Mouse (Mus musculus): ENCODE measurements around the gene Isoc2b. TPM values are rescaled to one million over a fixed set of nuclear protein-coding genes. Genes with fewer than 3 reads are reported as not detected.

Isoc2b gene
- polyA plus RNA-seq, 1 experiment from 2014 or later: 2.6 TPM

- ATAC-seq (ENCODE audit: low FRiP score) (peak; percentile 70), DNase-seq (ENCODE audit: low spot score, missing footprints) (peak; percentile 91)
- no peak within 1 kb of the TSS for H3K27ac ChIP-seq (ENCODE audit: low read depth, low read length)
- H3K36me3 ChIP-seq (ENCODE audit: control insufficient read depth, insufficient read depth, low read length): no peaks in the 10 kb centered on the region
- H3K9me3 ChIP-seq (ENCODE audit: control insufficient read depth, low read length): no peaks in the 10 kb centered on the region
- peaks cover 20% of the 10 kb centered on the region for H3K4me1 ChIP-seq (ENCODE audit: control insufficient read depth, insufficient read depth, low read length)
- H3K4me2 ChIP-seq: peak within 1 kb of the TSS; percentile 94
- peak within 1 kb of the TSS; percentile 45 for H3K4me3 ChIP-seq (ENCODE audit: low read depth, low read length)
- H3K9ac ChIP-seq (ENCODE audit: low read length): peak within 1 kb of the TSS; percentile 56
- WGBS: under 1% methylated on average over 41 of the region's 41 CpGs
- H3K27me3 ChIP-seq (ENCODE audit: control insufficient read depth, insufficient read depth, low read length): peaks cover 25% of the 10 kb centered on the region
Observed at GRCm38 (mm10) chr7:4844245-4844916, 25.7 kb downstream of the Isoc2b start, which contains the start of gene Shisa7. Gene Shisa7, minus strand, starts transcription at chr7:4844696.

- Histone ChIP-seq H3K9me3 (ENCODE audit: control insufficient read depth, low read length) (no peaks in the 10 kb centered on the region), H3K4me2 (peak overlapping the region; percentile 94), H3K27ac (ENCODE audit: low read depth, low read length) (no peak overlapping the region), H3K4me3 (ENCODE audit: low read depth, low read length) (peak overlapping the region; percentile 45), H3K9ac (ENCODE audit: low read length) (peak overlapping the region; percentile 56), H3K27me3 (ENCODE audit: control insufficient read depth, insufficient read depth, low read length) (peaks cover 25% of the 10 kb centered on the region), H3K36me3 (ENCODE audit: control insufficient read depth, insufficient read depth, low read length) (no peaks in the 10 kb centered on the region), H3K4me1 (ENCODE audit: control insufficient read depth, insufficient read depth, low read length) (peaks cover 20% of the 10 kb centered on the region)
- 2% methylated on average over 34 of the region's 34 CpGs for WGBS
- ATAC-seq (ENCODE audit: low FRiP score): peak; percentile 64
- peak; percentile 94 for DNase-seq (ENCODE audit: low spot score, missing footprints)
Observed at GRCm38 (mm10) chr7:4843604-4844244, 26.3 kb downstream of the Isoc2b start.

GRCm38 (mm10) chr7:4842634-4843131 is 27.4 kb downstream of the Isoc2b start:
- no peaks in the 10 kb centered on the region for H3K36me3 ChIP-seq (ENCODE audit: control insufficient read depth, insufficient read depth, low read length)
- no peak overlapping the region for H3K9ac ChIP-seq (ENCODE audit: low read length)
- DNase-seq (ENCODE audit: low spot score, missing footprints) (peak; percentile 90), ATAC-seq (ENCODE audit: low FRiP score) (peak; percentile 55)
- 1% methylated on average over 16 of the region's 16 CpGs for WGBS
- peak overlapping the region; percentile 45; the same call in 1 of the 2 replicates for H3K4me3 ChIP-seq (ENCODE audit: low read depth, low read length)
- H3K9me3 ChIP-seq (ENCODE audit: control insufficient read depth, low read length): no peaks in the 10 kb centered on the region
- peaks cover 20% of the 10 kb centered on the region for H3K4me1 ChIP-seq (ENCODE audit: control insufficient read depth, insufficient read depth, low read length)
- no peak overlapping the region for H3K27ac ChIP-seq (ENCODE audit: low read depth, low read length)
- H3K27me3 ChIP-seq (ENCODE audit: control insufficient read depth, insufficient read depth, low read length): peaks cover 25% of the 10 kb centered on the region
- H3K4me2 ChIP-seq: peak overlapping the region; percentile 94

GRCm38 (mm10) chr7:4842077-4842476 is 28.0 kb downstream of the Isoc2b start:
- Histone ChIP-seq H3K4me1 (ENCODE audit: control insufficient read depth, insufficient read depth, low read length) (peaks cover 20% of the 10 kb centered on the region), H3K9me3 (ENCODE audit: control insufficient read depth, low read length) (no peaks in the 10 kb centered on the region), H3K4me2 (no peak overlapping the region), H3K9ac (ENCODE audit: low read length) (no peak overlapping the region), H3K36me3 (ENCODE audit: control insufficient read depth, insufficient read depth, low read length) (no peaks in the 10 kb centered on the region), H3K27me3 (ENCODE audit: control insufficient read depth, insufficient read depth, low read length) (peaks cover 30% of the 10 kb centered on the region), H3K27ac (ENCODE audit: low read depth, low read length) (no peak overlapping the region), H3K4me3 (ENCODE audit: low read depth, low read length) (no peak overlapping the region)
- DNase-seq (ENCODE audit: low spot score, missing footprints) (peak; percentile 82), ATAC-seq (ENCODE audit: low FRiP score) (no peak)
- 58% methylated on average over 5 of the region's 5 CpGs for WGBS

GRCm38 (mm10) chr7:4837639-4838038 is 32.4 kb downstream of the Isoc2b start:
- peaks cover 26% of the 10 kb centered on the region for H3K27me3 ChIP-seq (ENCODE audit: control insufficient read depth, insufficient read depth, low read length)

GRCm38 (mm10) chr7:4836351-4836792 is 33.7 kb downstream of the Isoc2b start:
- ATAC-seq (ENCODE audit: low FRiP score): peak; percentile 92
- peak overlapping the region; percentile 87 for H3K4me2 ChIP-seq

More at GRCm38 (mm10) chr7:4837639-4838038, 32.4 kb downstream of the Isoc2b start:
- Histone ChIP-seq H3K9me3 (ENCODE audit: control insufficient read depth, low read length) (no peaks in the 10 kb centered on the region), H3K36me3 (ENCODE audit: control insufficient read depth, insufficient read depth, low read length) (no peaks in the 10 kb centered on the region), H3K4me1 (ENCODE audit: control insufficient read depth, insufficient read depth, low read length) (peaks cover 6% of the 10 kb centered on the region), H3K4me3 (ENCODE audit: low read depth, low read length) (no peak overlapping the region), H3K27ac (ENCODE audit: low read depth, low read length) (no peak overlapping the region), H3K4me2 (no peak overlapping the region), H3K9ac (ENCODE audit: low read length) (no peak overlapping the region)
- DNase-seq (ENCODE audit: low spot score, missing footprints) (no peak), ATAC-seq (ENCODE audit: low FRiP score) (no peak)
- WGBS: 18% methylated on average over 1 of the region's 1 CpGs

GRCm38 (mm10) chr7:4835631-4836327 is 34.3 kb downstream of the Isoc2b start:
- peak overlapping the region; percentile 87 for H3K4me2 ChIP-seq
- H3K27ac ChIP-seq (ENCODE audit: low read depth, low read length): no peak overlapping the region
- H3K27me3 ChIP-seq (ENCODE audit: control insufficient read depth, insufficient read depth, low read length): peaks cover 21% of the 10 kb centered on the region
- DNase-seq (ENCODE audit: low spot score, missing footprints) (peak; percentile 86), ATAC-seq (ENCODE audit: low FRiP score) (peak; percentile 71)
- H3K4me1 ChIP-seq (ENCODE audit: control insufficient read depth, insufficient read depth, low read length): peaks cover 6% of the 10 kb centered on the region; the same call in 1 of the 2 replicates
- H3K4me3 ChIP-seq (ENCODE audit: low read depth, low read length): peak overlapping the region; percentile 53
- no peaks in the 10 kb centered on the region for H3K9me3 ChIP-seq (ENCODE audit: control insufficient read depth, low read length)
- WGBS: 5% methylated on average over 32 of the region's 34 CpGs
- H3K36me3 ChIP-seq (ENCODE audit: control insufficient read depth, insufficient read depth, low read length): no peaks in the 10 kb centered on the region
- H3K9ac ChIP-seq (ENCODE audit: low read length): peak overlapping the region; percentile 66

More at GRCm38 (mm10) chr7:4836351-4836792, 33.7 kb downstream of the Isoc2b start:
- Histone ChIP-seq H3K9ac (ENCODE audit: low read length) (peak overlapping the region; percentile 66), H3K9me3 (ENCODE audit: control insufficient read depth, low read length) (no peaks in the 10 kb centered on the region), H3K4me1 (ENCODE audit: control insufficient read depth, insufficient read depth, low read length) (peaks cover 6% of the 10 kb centered on the region; the same call in 1 of the 2 replicates), H3K27ac (ENCODE audit: low read depth, low read length) (no peak overlapping the region), H3K36me3 (ENCODE audit: control insufficient read depth, insufficient read depth, low read length) (no peaks in the 10 kb centered on the region), H3K27me3 (ENCODE audit: control insufficient read depth, insufficient read depth, low read length) (peaks cover 21% of the 10 kb centered on the region), H3K4me3 (ENCODE audit: low read depth, low read length) (peak overlapping the region; percentile 53)
- DNase-seq (ENCODE audit: low spot score, missing footprints): peak; percentile 94
- under 1% methylated on average over 51 of the region's 51 CpGs for WGBS

- ATAC-seq (ENCODE audit: low FRiP score): peak; percentile 45; the same call in 1 of the 2 replicates
- Histone ChIP-seq H3K27me3 (ENCODE audit: control insufficient read depth, insufficient read depth, low read length) (peaks cover 5% of the 10 kb centered on the region; the same call in 1 of the 2 replicates), H3K4me1 (ENCODE audit: control insufficient read depth, insufficient read depth, low read length) (no peaks in the 10 kb centered on the region), H3K4me3 (ENCODE audit: low read depth, low read length) (no peak overlapping the region), H3K36me3 (ENCODE audit: control insufficient read depth, insufficient read depth, low read length) (no peaks in the 10 kb centered on the region), H3K9me3 (ENCODE audit: control insufficient read depth, low read length) (no peaks in the 10 kb centered on the region), H3K4me2 (no peak overlapping the region), H3K9ac (ENCODE audit: low read length) (no peak overlapping the region), H3K27ac (ENCODE audit: low read depth, low read length) (no peak overlapping the region)
- whole genome bisulfite sequencing: 11% methylated on average over 12 of the region's 12 CpGs
- DNase-seq (ENCODE audit: low spot score, missing footprints): peak; percentile 81
Observed at GRCm38 (mm10) chr7:4830476-4830875, 39.6 kb downstream of the Isoc2b start.

All from midbrain, embryonic 11.5 days (tissue).